Mouse (Mus musculus): ENCODE results near the gene Nsun4. TPM values are rescaled to one million over a fixed set of nuclear protein-coding genes. Genes with fewer than 3 reads are reported as not detected.

The Nsun4 gene
- polyA plus RNA-seq, 1 experiment from 2014 or later, result 20.6 TPM

- Histone ChIP-seq H3K4me2 (replicated peaks) (peak overlapping the region; percentile 75), H3K9ac (peak overlapping the region; percentile 97), H3K27me3 (no peaks in the 10 kb centered on the region), H3K4me3 (peak overlapping the region; percentile 91), H3K27ac (no peak overlapping the region), H3K4me1 (peaks cover 28% of the 10 kb centered on the region), H3K9me3 (no peaks in the 10 kb centered on the region), H3K36me3 (peaks cover 11% of the 10 kb centered on the region)
- WGBS, result under 1% methylated on average over 8 of the region's 8 CpGs
- no peak for ATAC-seq (ENCODE audit: insufficient number of reproducible peaks, insufficient read depth, low FRiP score, low TSS enrichment)
Measured at GRCm38 (mm10) chr4:116074145-116074675, 20.5 kb upstream of the Nsun4 start.

GRCm38 (mm10) chr4:116073146-116073545, 19.5 kb upstream of the Nsun4 start:
- Histone ChIP-seq H3K4me1 (peaks cover 28% of the 10 kb centered on the region), H3K4me3 (no peak overlapping the region), H3K9ac (no peak overlapping the region), H3K27me3 (no peaks in the 10 kb centered on the region), H3K4me2 (replicated peaks) (peak overlapping the region; percentile 1), H3K9me3 (no peaks in the 10 kb centered on the region), H3K36me3 (peaks cover 20% of the 10 kb centered on the region), H3K27ac (no peak overlapping the region)
- 54% methylated on average over 4 of the region's 4 CpGs for WGBS
- ATAC-seq (ENCODE audit: insufficient number of reproducible peaks, insufficient read depth, low FRiP score, low TSS enrichment), result no peak

GRCm38 (mm10) chr4:116070116-116070515, 16.4 kb upstream of the Nsun4 start:
- Histone ChIP-seq H3K27me3 (no peaks in the 10 kb centered on the region), H3K9ac (no peak overlapping the region), H3K9me3 (no peaks in the 10 kb centered on the region), H3K4me3 (no peak overlapping the region), H3K27ac (no peak overlapping the region), H3K4me1 (peaks cover 15% of the 10 kb centered on the region), H3K36me3 (peaks cover 45% of the 10 kb centered on the region), H3K4me2 (replicated peaks) (no peak overlapping the region)
- 76% methylated on average over 6 of the region's 6 CpGs for WGBS
- no peak for ATAC-seq (ENCODE audit: insufficient number of reproducible peaks, insufficient read depth, low FRiP score, low TSS enrichment)

GRCm38 (mm10) chr4:116063855-116064254, 10.2 kb upstream of the Nsun4 start:
- 56% methylated on average over 1 of the region's 1 CpGs for WGBS
- peaks cover 33% of the 10 kb centered on the region for H3K36me3 ChIP-seq
- no peaks in the 10 kb centered on the region for H3K27me3 ChIP-seq
- no peak overlapping the region for H3K9ac ChIP-seq
- H3K27ac ChIP-seq, result no peak overlapping the region
- H3K4me2 ChIP-seq (replicated peaks), result no peak overlapping the region
- no peaks in the 10 kb centered on the region for H3K4me1 ChIP-seq
- H3K4me3 ChIP-seq, result no peak overlapping the region
- H3K9me3 ChIP-seq, result no peaks in the 10 kb centered on the region
- no peak for ATAC-seq (ENCODE audit: insufficient number of reproducible peaks, insufficient read depth, low FRiP score, low TSS enrichment)

- H3K27me3 ChIP-seq, result no peaks in the 10 kb centered on the region
- H3K4me1 ChIP-seq, result no peaks in the 10 kb centered on the region
- H3K9me3 ChIP-seq, result no peaks in the 10 kb centered on the region
- 76% methylated on average over 5 of the region's 5 CpGs for WGBS
- no peak overlapping the region for H3K27ac ChIP-seq
- H3K36me3 ChIP-seq, result no peaks in the 10 kb centered on the region
- ATAC-seq (ENCODE audit: insufficient number of reproducible peaks, insufficient read depth, low FRiP score, low TSS enrichment), result no peak
- no peak overlapping the region for H3K4me2 ChIP-seq (replicated peaks)
- H3K4me3 ChIP-seq, result no peak overlapping the region
- no peak overlapping the region for H3K9ac ChIP-seq
Measured at GRCm38 (mm10) chr4:116059012-116059726, 5.5 kb upstream of the Nsun4 start.

DNA sequence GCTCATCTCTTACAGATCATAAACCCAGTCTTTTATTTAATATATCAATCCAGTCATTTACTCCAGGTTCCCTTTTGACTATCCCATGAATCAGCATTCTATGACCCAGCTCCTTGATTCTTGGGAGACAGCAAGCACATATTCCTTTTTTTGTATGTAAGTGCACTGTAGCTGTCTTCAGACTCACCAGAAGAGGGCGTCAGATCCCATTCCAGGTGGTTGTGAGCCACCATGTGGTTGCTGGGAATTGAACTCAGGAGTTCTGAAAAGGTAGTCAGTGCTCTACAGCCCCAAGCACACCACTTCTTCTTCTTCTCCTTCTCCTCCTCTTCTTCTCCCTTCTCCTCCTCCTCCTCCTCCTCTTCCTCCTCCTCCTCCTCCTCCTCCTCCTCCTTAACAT, 3.9 kb upstream of the Nsun4 start:
- WGBS, result 0% methylated on average over 1 of the region's 1 CpGs
- no peaks in the 10 kb centered on the region for H3K9me3 ChIP-seq
- no peaks in the 10 kb centered on the region for H3K27me3 ChIP-seq
- peaks cover 2% of the 10 kb centered on the region; the same call in 1 of the 2 replicates for H3K4me1 ChIP-seq
- no peak overlapping the region for H3K4me3 ChIP-seq
- H3K9ac ChIP-seq, result no peak overlapping the region
- no peak for ATAC-seq (ENCODE audit: insufficient number of reproducible peaks, insufficient read depth, low FRiP score, low TSS enrichment)
- H3K4me2 ChIP-seq (replicated peaks), result no peak overlapping the region
- H3K27ac ChIP-seq, result no peak overlapping the region
- H3K36me3 ChIP-seq, result no peaks in the 10 kb centered on the region

DNA sequence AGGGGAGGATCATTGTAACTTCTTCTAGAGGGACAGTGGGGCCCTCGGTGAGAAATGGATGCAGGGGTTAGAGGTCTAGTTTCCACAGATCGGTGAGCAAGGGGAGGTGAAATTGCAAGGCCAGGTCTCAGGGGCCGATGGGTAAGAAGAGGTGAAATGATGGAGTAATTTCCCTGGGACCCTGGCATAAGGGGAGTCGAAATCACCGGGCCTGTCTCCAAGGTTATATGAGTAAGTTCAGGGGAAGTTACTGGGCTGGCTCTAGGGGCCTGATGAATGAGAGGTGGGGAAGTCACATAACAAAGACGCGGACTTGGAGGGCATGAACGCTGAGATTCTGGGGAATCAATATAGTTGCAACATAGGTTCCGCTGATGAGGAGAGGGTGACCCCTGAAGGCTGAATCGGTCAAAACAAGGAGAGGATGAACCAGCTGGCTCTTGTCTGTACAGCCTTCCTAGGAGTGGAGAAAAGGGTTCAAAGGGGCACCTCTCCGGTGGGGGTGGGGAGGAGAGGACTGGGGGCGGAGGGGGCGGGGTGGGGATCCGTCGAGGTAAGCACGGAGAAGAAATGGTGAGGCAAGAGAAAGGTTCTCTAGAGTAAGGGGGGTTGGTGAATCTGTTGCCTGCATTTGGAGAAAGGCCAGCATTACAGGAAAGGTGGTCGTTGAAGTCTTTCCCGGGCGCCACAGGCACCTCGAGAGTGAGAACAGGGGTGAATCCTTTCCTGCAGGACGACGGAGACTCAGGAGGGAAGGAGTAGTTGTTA, 966 bp downstream of the Nsun4 start:
- no peak for ATAC-seq (ENCODE audit: insufficient number of reproducible peaks, insufficient read depth, low FRiP score, low TSS enrichment)
- WGBS, result 8% methylated on average over 20 of the region's 22 CpGs
- peak overlapping the region; percentile 54 for H3K4me3 ChIP-seq
- peaks cover 4% of the 10 kb centered on the region; the same call in 1 of the 2 replicates for H3K4me1 ChIP-seq
- H3K9me3 ChIP-seq, result no peaks in the 10 kb centered on the region
- peak overlapping the region; percentile 86 for H3K27ac ChIP-seq
- H3K27me3 ChIP-seq, result no peaks in the 10 kb centered on the region
- H3K4me2 ChIP-seq (replicated peaks), result peak overlapping the region; percentile 79
- H3K36me3 ChIP-seq, result peaks cover 2% of the 10 kb centered on the region; the same call in 1 of the 2 replicates
- peak overlapping the region; percentile 50 for H3K9ac ChIP-seq

- WGBS, result 83% methylated on average over 3 of the region's 3 CpGs
Measured at GRCm38 (mm10) chr4:116049211-116049610, 4.5 kb downstream of the Nsun4 start.

GRCm38 (mm10) chr4:116048130-116048920, 5.4 kb downstream of the Nsun4 start:
- Histone ChIP-seq H3K27ac (no peak overlapping the region), H3K9me3 (no peaks in the 10 kb centered on the region), H3K9ac (no peak overlapping the region), H3K36me3 (peaks cover 9% of the 10 kb centered on the region; the same call in 1 of the 2 replicates), H3K4me1 (peaks cover 4% of the 10 kb centered on the region; the same call in 1 of the 2 replicates), H3K4me2 (replicated peaks) (no peak overlapping the region), H3K4me3 (no peak overlapping the region), H3K27me3 (no peaks in the 10 kb centered on the region)
- ATAC-seq (ENCODE audit: insufficient number of reproducible peaks, insufficient read depth, low FRiP score, low TSS enrichment), result no peak
- WGBS, result 83% methylated on average over 7 of the region's 7 CpGs

More at GRCm38 (mm10) chr4:116049211-116049610, 4.5 kb downstream of the Nsun4 start:
- ATAC-seq (ENCODE audit: insufficient number of reproducible peaks, insufficient read depth, low FRiP score, low TSS enrichment), result no peak
- Histone ChIP-seq H3K4me1 (peaks cover 4% of the 10 kb centered on the region; the same call in 1 of the 2 replicates), H3K4me3 (no peak overlapping the region), H3K27ac (no peak overlapping the region), H3K4me2 (replicated peaks) (no peak overlapping the region), H3K36me3 (peaks cover 4% of the 10 kb centered on the region; the same call in 1 of the 2 replicates), H3K9ac (no peak overlapping the region), H3K9me3 (no peaks in the 10 kb centered on the region), H3K27me3 (no peaks in the 10 kb centered on the region)

GRCm38 (mm10) chr4:116047681-116048080, 6.0 kb downstream of the Nsun4 start:
- Histone ChIP-seq H3K4me3 (no peak overlapping the region), H3K9me3 (no peaks in the 10 kb centered on the region), H3K4me2 (replicated peaks) (no peak overlapping the region), H3K9ac (no peak overlapping the region), H3K27me3 (no peaks in the 10 kb centered on the region), H3K27ac (no peak overlapping the region), H3K36me3 (peaks cover 14% of the 10 kb centered on the region; the same call in 1 of the 2 replicates), H3K4me1 (peaks cover 4% of the 10 kb centered on the region; the same call in 1 of the 2 replicates)
- no peak for ATAC-seq (ENCODE audit: insufficient number of reproducible peaks, insufficient read depth, low FRiP score, low TSS enrichment)
- WGBS, result 90% methylated on average over 1 of the region's 1 CpGs

DNA sequence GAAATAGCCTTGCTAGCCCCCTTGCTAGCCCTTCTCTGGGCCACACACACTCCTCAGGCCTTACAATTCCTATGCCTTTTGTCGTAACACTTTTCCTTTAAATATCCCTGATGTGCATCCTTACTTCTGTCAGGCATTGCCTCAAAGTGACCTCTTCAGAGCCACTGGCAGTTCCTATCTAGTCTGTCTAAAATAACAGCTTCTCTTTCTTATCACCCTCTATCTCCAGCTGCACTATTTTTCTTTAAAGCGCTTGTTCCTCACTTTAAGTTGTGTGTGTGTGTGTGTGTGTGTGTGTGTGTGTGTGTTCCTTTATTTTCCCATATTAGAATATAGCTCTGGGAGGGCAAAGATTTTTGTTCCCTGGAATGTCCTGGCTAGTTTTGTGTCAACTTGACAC, 7.1 kb downstream of the Nsun4 start:
- H3K4me1 ChIP-seq, result no peaks in the 10 kb centered on the region
- WGBS, result 92% methylated on average over 2 of the region's 2 CpGs
- H3K4me2 ChIP-seq (replicated peaks), result no peak overlapping the region
- no peak overlapping the region for H3K9ac ChIP-seq
- no peak overlapping the region for H3K4me3 ChIP-seq
- H3K27me3 ChIP-seq, result no peaks in the 10 kb centered on the region
- no peak for ATAC-seq (ENCODE audit: insufficient number of reproducible peaks, insufficient read depth, low FRiP score, low TSS enrichment)
- no peaks in the 10 kb centered on the region for H3K9me3 ChIP-seq
- H3K36me3 ChIP-seq, result peaks cover 20% of the 10 kb centered on the region; the same call in 1 of the 2 replicates
- no peak overlapping the region for H3K27ac ChIP-seq

All from embryonic facial prominence, embryonic 12.5 days (tissue).